Mouse (Mus musculus): Measurements from ENCODE around the gene Csrp3.

GRCm38 (mm10) chr7:48876526-48876925, 28.7 kb upstream of the Csrp3 start:
- TF ChIP-seq GATA1 (IDR thresholded peaks at IDR 0.05; ENCODE audit: borderline replicate concordance, low read length) (no peak), FLI1 (IDR thresholded peaks at IDR 0.05; ENCODE audit: low read length) (no peak)
